Comparison of ENCODE assay signal across 31 mouse cellular contexts in genomic region chr5:76161491-76161890, GRCm38 (mm10). TPM values are rescaled to one million over a fixed set of nuclear protein-coding genes. Genes with fewer than 3 reads are reported as not detected.
A peak's percentile ranks its signal among the peaks of the same experiment; 100 is the strongest.
DNase-seq lines count a peak whose midpoint lies in the region; ATAC-seq and TF ChIP-seq lines count a peak whose summit lies in the region.
"Had no signal": no experiment of that assay in that cellular context is flagged by ENCODE, and none has a peak within 500 bp of the region (broad histone marks: within the 10 kb centered on the region; RNA-seq: fewer than 3 reads in every experiment).

No protein-coding gene starts in this region.

- peaks cover 24% of the 10 kb centered on the region for H3K36me3 ChIP-seq in megakaryocyte, embryonic 14.5 days (replicated peaks; ENCODE audit: low read length)
- no peaks in the 10 kb centered on the region for H3K36me3 ChIP-seq in liver, embryonic 14.5 days (replicated peaks; ENCODE audit: control insufficient read depth, insufficient read depth, low read depth)
- no peaks in the 10 kb centered on the region for H3K36me3 ChIP-seq in forebrain, embryonic 15.5 days
- no peaks in the 10 kb centered on the region for H3K36me3 ChIP-seq in limb, embryonic 10.5 days
- H3K36me3 ChIP-seq: hindbrain, embryonic 15.5 days; kidney, embryonic 15.5 days; midbrain, embryonic 12.5 days; neural tube, embryonic 12.5 days had no signal

- peaks cover 2% of the 10 kb centered on the region for H3K27me3 ChIP-seq in megakaryocyte, embryonic 14.5 days (replicated peaks)
- no peaks in the 10 kb centered on the region for H3K27me3 ChIP-seq in liver, embryonic 14.5 days (ENCODE audit: control insufficient read depth, insufficient read depth, low read length)
- H3K27me3 ChIP-seq in forebrain, embryonic 15.5 days: no peaks in the 10 kb centered on the region
- H3K27me3 ChIP-seq in limb, embryonic 10.5 days (ENCODE audit: low read depth, poor library complexity, severe bottlenecking): no peaks in the 10 kb centered on the region
- H3K27me3 ChIP-seq: CH12.LX; forebrain, embryonic 13.5 days; heart, embryonic 13.5 days; hindbrain, embryonic 15.5 days; kidney, embryonic 15.5 days; limb, embryonic 13.5 days; midbrain, embryonic 12.5 days; neural tube, embryonic 12.5 days had no signal

- H3K9me3 ChIP-seq in megakaryocyte, embryonic 14.5 days: peaks cover 3% of the 10 kb centered on the region; the same call in 1 of the 2 replicates
- H3K9me3 ChIP-seq in liver, embryonic 14.5 days (ENCODE audit: control insufficient read depth, low read length): no peaks in the 10 kb centered on the region
- no peaks in the 10 kb centered on the region for H3K9me3 ChIP-seq in forebrain, embryonic 15.5 days
- no peaks in the 10 kb centered on the region for H3K9me3 ChIP-seq in limb, embryonic 10.5 days (replicated peaks)
- H3K9me3 ChIP-seq: forebrain, embryonic 13.5 days; heart, embryonic 13.5 days; hindbrain, embryonic 10.5 days; hindbrain, embryonic 15.5 days; kidney, embryonic 15.5 days; limb, embryonic 13.5 days; midbrain, embryonic 12.5 days; neural tube, embryonic 12.5 days had no signal

- no peak overlapping the region for H3K4me2 ChIP-seq in liver, embryonic 14.5 days (ENCODE audit: low read depth)
- H3K4me2 ChIP-seq in forebrain, embryonic 15.5 days (replicated peaks): no peak overlapping the region
- H3K4me2 ChIP-seq: forebrain, embryonic 13.5 days; heart, embryonic 13.5 days; hindbrain, embryonic 15.5 days; kidney, embryonic 15.5 days; limb, embryonic 13.5 days; midbrain, embryonic 12.5 days; neural tube, embryonic 12.5 days had no signal

- DNase-seq in liver, embryonic 14.5 days (ENCODE audit: low read depth in 3 of 3, low spot score in 3 of 3): no peak
- DNase-seq in cerebellum, adult 9-11 months: no peak
- DNase-seq in limb, embryonic 10.5 days (ENCODE audit: low spot score): no peak
- DNase-seq: adrenal gland, postnatal 14 days; cerebellum, adult 11 months; cerebellum, postnatal 10 days; gastrocnemius, postnatal 25 days; heart, adult 2 months; heart, postnatal 14 days; kidney, adult 18-20 months; kidney, postnatal 36 days; lung, adult 2 months; lung, postnatal 10 days; thymus, postnatal 25 days had no signal

- peak overlapping the region; percentile 81 for H3K4me3 ChIP-seq in megakaryocyte, embryonic 14.5 days (replicated peaks)
- no peak overlapping the region for H3K4me3 ChIP-seq in liver, embryonic 14.5 days (ENCODE audit: insufficient read depth in 1 of 2, low read depth in 2 of 2, low read length in 2 of 2)
- no peak overlapping the region for H3K4me3 ChIP-seq in forebrain, embryonic 15.5 days
- no peak overlapping the region for H3K4me3 ChIP-seq in limb, embryonic 10.5 days
- H3K4me3 ChIP-seq: forebrain, embryonic 13.5 days; heart, adult 2 months; heart, embryonic 13.5 days; hindbrain, embryonic 10.5 days; hindbrain, embryonic 15.5 days; kidney, embryonic 15.5 days; layer of hippocampus, adult 2 months; left cerebral cortex, adult 2 months; limb, embryonic 13.5 days; midbrain, embryonic 12.5 days; myocyte; neural tube, embryonic 12.5 days had no signal

- 15% methylated on average over 6 of the region's 6 CpGs for WGBS in liver, embryonic 14.5 days (ENCODE audit: insufficient replicate concordance)
- WGBS in forebrain, embryonic 15.5 days: 91% methylated on average over 6 of the region's 6 CpGs
- WGBS in limb, embryonic 10.5 days: 91% methylated on average over 6 of the region's 6 CpGs

- TF ChIP-seq CTCF in liver, embryonic 14.5 days (IDR thresholded peaks at IDR 0.05; ENCODE audit: low read depth): no peak

- no peak overlapping the region for H3K9ac ChIP-seq in liver, embryonic 14.5 days (replicated peaks)
- H3K9ac ChIP-seq in forebrain, embryonic 15.5 days (replicated peaks): no peak overlapping the region
- H3K9ac ChIP-seq: forebrain, embryonic 13.5 days; heart, embryonic 13.5 days; hindbrain, embryonic 15.5 days; kidney, embryonic 15.5 days; limb, embryonic 13.5 days; midbrain, embryonic 12.5 days; neural tube, embryonic 12.5 days had no signal

- H3K4me1 ChIP-seq in megakaryocyte, embryonic 14.5 days: peaks cover 31% of the 10 kb centered on the region
- H3K4me1 ChIP-seq in liver, embryonic 14.5 days (replicated peaks; ENCODE audit: control insufficient read depth in 2 of 2, insufficient read depth in 2 of 2, low read length in 1 of 2): peaks cover 0 to 13% of the 10 kb centered on the region in 2 experiments; a peak in 2 of 4 replicates
- no peaks in the 10 kb centered on the region for H3K4me1 ChIP-seq in forebrain, embryonic 15.5 days
- H3K4me1 ChIP-seq in limb, embryonic 10.5 days: no peaks in the 10 kb centered on the region
- H3K4me1 ChIP-seq: forebrain, embryonic 13.5 days; hindbrain, embryonic 15.5 days; limb, embryonic 13.5 days; midbrain, embryonic 12.5 days; neural tube, embryonic 12.5 days had no signal

- no peak overlapping the region for H3K27ac ChIP-seq in liver, embryonic 14.5 days
- no peak overlapping the region for H3K27ac ChIP-seq in forebrain, embryonic 15.5 days (replicated peaks)
- H3K27ac ChIP-seq in limb, embryonic 10.5 days: no peak overlapping the region
- H3K27ac ChIP-seq: forebrain, embryonic 13.5 days; heart, adult 2 months; heart, embryonic 13.5 days; hindbrain, embryonic 10.5 days; hindbrain, embryonic 15.5 days; kidney, embryonic 15.5 days; layer of hippocampus, adult 2 months; left cerebral cortex, adult 2 months; limb, embryonic 13.5 days; macrophage; midbrain, embryonic 12.5 days; neural tube, embryonic 12.5 days had no signal

- ATAC-seq in megakaryocyte, adult 5-6 weeks (ENCODE audit: poor library complexity, severe bottlenecking): no peak
- peak; percentile 92 for ATAC-seq in common myeloid progenitor, adult 5-6 weeks (replicated peaks; ENCODE audit: low read depth, poor library complexity, severe bottlenecking)
- ATAC-seq in liver, embryonic 14.5 days (ENCODE audit: insufficient read depth): peak; percentile 79
- no peak for ATAC-seq in forebrain, embryonic 15.5 days (replicated peaks)
- ATAC-seq: forebrain, embryonic 13.5 days had no signal

- peak; percentile 20; the same call in 1 of the 2 replicates for TF ChIP-seq EP300 in liver, embryonic 14.5 days (IDR thresholded peaks at IDR 0.05; ENCODE audit: low read depth)

RNA-seq across cellular contexts. Expression of gene Srd5a3, which starts 21.4 kb away (rescaled TPM):
- 53.2 and 96.0 TPM in 2 replicates for polyA plus RNA-seq in megakaryocyte, embryonic 14.5 days (2012; ENCODE audit: insufficient read depth, low replicate concordance)
- 83.1 and 104 TPM in 2 replicates for total RNA-seq in megakaryocyte, adult 5-6 weeks (2015)
- 45.7 and 59.7 TPM in 2 replicates for total RNA-seq in megakaryocyte, adult 5-6 weeks (2017)
- 12.3 and 12.7 TPM in 2 replicates for total RNA-seq in common myeloid progenitor, adult 5-6 weeks (2017)
- polyA plus RNA-seq in liver, embryonic 14.5 days (2012; rRNA removed): 8.8 and 9.0 TPM in 2 replicates
- 12.1 and 14.3 TPM in 2 replicates for polyA plus RNA-seq in liver, embryonic 14.5 days (2014; fragmentation: Nextera tagmentation; extraction: Ambion mirVana)
- 15.6 and 16.2 TPM in 2 replicates for polyA plus RNA-seq in forebrain, embryonic 15.5 days (2015; fragmentation: Nextera tagmentation; extraction: Ambion mirVana)
- 23.1 and 23.2 TPM in 2 replicates for polyA plus RNA-seq in limb, embryonic 10.5 days (2016; fragmentation: Nextera tagmentation; extraction: Ambion mirVana)

RNA-seq across cellular contexts. Expression of gene Tmem165, which starts 22.2 kb away (rescaled TPM):
- polyA plus RNA-seq in megakaryocyte, embryonic 14.5 days (2012; ENCODE audit: insufficient read depth, low replicate concordance): 98.6 and 161 TPM in 2 replicates
- 122 and 135 TPM in 2 replicates for total RNA-seq in megakaryocyte, adult 5-6 weeks (2015)
- 101 and 102 TPM in 2 replicates for total RNA-seq in megakaryocyte, adult 5-6 weeks (2017)
- total RNA-seq in common myeloid progenitor, adult 5-6 weeks (2017): 43.2 and 54.0 TPM in 2 replicates
- 17.6 and 23.8 TPM in 2 replicates for polyA plus RNA-seq in liver, embryonic 14.5 days (2012; rRNA removed)
- 33.2 and 34.5 TPM in 2 replicates for polyA plus RNA-seq in liver, embryonic 14.5 days (2014; fragmentation: Nextera tagmentation; extraction: Ambion mirVana)
- polyA plus RNA-seq in forebrain, embryonic 15.5 days (2015; fragmentation: Nextera tagmentation; extraction: Ambion mirVana): 44.2 and 49.8 TPM in 2 replicates
- 67.7 and 79.7 TPM in 2 replicates for polyA plus RNA-seq in limb, embryonic 10.5 days (2016; fragmentation: Nextera tagmentation; extraction: Ambion mirVana)

Comparison
In these comparisons a context has a peak if more than half of its experiments do, and no peak if none do; other contexts are left out.
1. ATAC-seq: peak in common myeloid progenitor, adult 5-6 weeks (single experiment) and liver, embryonic 14.5 days (single experiment); none in megakaryocyte, adult 5-6 weeks (single experiment) and forebrain, embryonic 15.5 days (single experiment).